Mouse (Mus musculus): ENCODE results near the gene Pakap. TPM values are rescaled to one million over a fixed set of nuclear protein-coding genes. Genes with fewer than 3 reads are reported as not detected.

Gene Pakap
- total RNA-seq, 2 experiments from 2014 or later: not detected

- ATAC-seq (replicated peaks; ENCODE audit: low FRiP score, poor library complexity, severe bottlenecking): no peak
Observed at GRCm38 (mm10) chr4:57782549-57783390, 214.8 kb downstream of the Pakap start.

- no peak for ATAC-seq (replicated peaks; ENCODE audit: low FRiP score, poor library complexity, severe bottlenecking)
Observed at GRCm38 (mm10) chr4:57783391-57783770, 215.4 kb downstream of the Pakap start.

- ATAC-seq (replicated peaks; ENCODE audit: low FRiP score, poor library complexity, severe bottlenecking): no peak
Observed at GRCm38 (mm10) chr4:57783853-57784600, 216.0 kb downstream of the Pakap start.

GRCm38 (mm10) chr4:57788709-57789108 lies 220.7 kb downstream of the Pakap start:
- no peak for ATAC-seq (replicated peaks; ENCODE audit: low FRiP score, poor library complexity, severe bottlenecking)

GRCm38 (mm10) chr4:57789118-57789517 lies 221.1 kb downstream of the Pakap start:
- ATAC-seq (replicated peaks; ENCODE audit: low FRiP score, poor library complexity, severe bottlenecking): no peak

- ATAC-seq (replicated peaks; ENCODE audit: low FRiP score, poor library complexity, severe bottlenecking): no peak
Observed at GRCm38 (mm10) chr4:57793989-57794388, 226.0 kb downstream of the Pakap start.

GRCm38 (mm10) chr4:57794547-57794946 lies 226.6 kb downstream of the Pakap start:
- no peak for ATAC-seq (replicated peaks; ENCODE audit: low FRiP score, poor library complexity, severe bottlenecking)

- no peak for ATAC-seq (replicated peaks; ENCODE audit: low FRiP score, poor library complexity, severe bottlenecking)
Observed at GRCm38 (mm10) chr4:57797548-57798285, 229.7 kb downstream of the Pakap start.

- peak; percentile 36; the same call in 1 of the 2 replicates for ATAC-seq (replicated peaks; ENCODE audit: low FRiP score, poor library complexity, severe bottlenecking)
Observed at GRCm38 (mm10) chr4:57798286-57799018, 230.5 kb downstream of the Pakap start.

- ATAC-seq (replicated peaks; ENCODE audit: low FRiP score, poor library complexity, severe bottlenecking): no peak
Observed at GRCm38 (mm10) chr4:57799297-57799696, 231.3 kb downstream of the Pakap start.

GRCm38 (mm10) chr4:57801239-57801638 lies 233.3 kb downstream of the Pakap start:
- no peak for ATAC-seq (replicated peaks; ENCODE audit: low FRiP score, poor library complexity, severe bottlenecking)

GRCm38 (mm10) chr4:57801986-57802385 lies 234.0 kb downstream of the Pakap start:
- ATAC-seq (replicated peaks; ENCODE audit: low FRiP score, poor library complexity, severe bottlenecking): no peak

- ATAC-seq (replicated peaks; ENCODE audit: low FRiP score, poor library complexity, severe bottlenecking): no peak
Observed at GRCm38 (mm10) chr4:57802411-57802810, 234.4 kb downstream of the Pakap start.

- no peak for ATAC-seq (replicated peaks; ENCODE audit: low FRiP score, poor library complexity, severe bottlenecking)
Observed at GRCm38 (mm10) chr4:57804902-57805301, 236.9 kb downstream of the Pakap start.

- ATAC-seq (replicated peaks; ENCODE audit: low FRiP score, poor library complexity, severe bottlenecking): no peak
Observed at GRCm38 (mm10) chr4:57809449-57809848, 241.5 kb downstream of the Pakap start.

- no peak for ATAC-seq (replicated peaks; ENCODE audit: low FRiP score, poor library complexity, severe bottlenecking)
Observed at GRCm38 (mm10) chr4:57812075-57812474, 244.1 kb downstream of the Pakap start.

GRCm38 (mm10) chr4:57812916-57813575 lies 245.1 kb downstream of the Pakap start:
- ATAC-seq (replicated peaks; ENCODE audit: low FRiP score, poor library complexity, severe bottlenecking): no peak

- no peak for ATAC-seq (replicated peaks; ENCODE audit: low FRiP score, poor library complexity, severe bottlenecking)
Observed at GRCm38 (mm10) chr4:57813576-57813945, 245.6 kb downstream of the Pakap start.

- no peak for ATAC-seq (replicated peaks; ENCODE audit: low FRiP score, poor library complexity, severe bottlenecking)
Observed at GRCm38 (mm10) chr4:57815355-57815754, 247.4 kb downstream of the Pakap start.
